Comparison of ENCODE assay signal across 13 mouse cellular contexts in genomic region chr12:108393082-108393481, GRCm38 (mm10). TPM values are rescaled to one million over a fixed set of nuclear protein-coding genes. Genes with fewer than 3 reads are reported as not detected.
A peak's percentile ranks its signal among the peaks of the same experiment; 100 is the strongest.
DNase-seq lines count a peak whose midpoint lies in the region; ATAC-seq and TF ChIP-seq lines count a peak whose summit lies in the region.
"Had no signal": no experiment of that assay in that cellular context is flagged by ENCODE, and none has a peak within 500 bp of the region (broad histone marks: within the 10 kb centered on the region; RNA-seq: fewer than 3 reads in every experiment).

No protein-coding gene starts in this region.

- H3K36me3 ChIP-seq in heart, embryonic 10.5 days: no peaks in the 10 kb centered on the region
- no peaks in the 10 kb centered on the region for H3K36me3 ChIP-seq in intestine, embryonic 15.5 days
- H3K36me3 ChIP-seq: embryonic facial prominence, embryonic 13.5 days; limb, embryonic 15.5 days had no signal

- no peaks in the 10 kb centered on the region for H3K9me3 ChIP-seq in heart, embryonic 10.5 days
- H3K9me3 ChIP-seq in intestine, embryonic 15.5 days: no peaks in the 10 kb centered on the region
- H3K9me3 ChIP-seq: embryonic facial prominence, embryonic 13.5 days; limb, embryonic 15.5 days had no signal

- TF ChIP-seq CTCF in layer of hippocampus, adult 2 months (conservative IDR thresholded peaks at IDR 0.05): no peak

- peak; percentile 42 for ATAC-seq in intestine, embryonic 15.5 days
- ATAC-seq: forebrain, embryonic 14.5 days had no signal

- peak overlapping the region; percentile 62; the same call in 1 of the 2 replicates for H3K27ac ChIP-seq in heart, embryonic 10.5 days
- peak overlapping the region; percentile 70 for H3K27ac ChIP-seq in layer of hippocampus, adult 2 months
- H3K27ac ChIP-seq in intestine, embryonic 15.5 days: 0 out of 2 replicates have a peak overlapping the region, but pooled peaks have one; percentile 1
- H3K27ac ChIP-seq: embryonic facial prominence, embryonic 13.5 days; limb, embryonic 15.5 days had no signal

- no peak overlapping the region for H3K9ac ChIP-seq in intestine, embryonic 15.5 days
- H3K9ac ChIP-seq: embryonic facial prominence, embryonic 13.5 days; limb, embryonic 15.5 days had no signal

- no peak for DNase-seq in heart, embryonic 10.5 days (ENCODE audit: low spot score)
- no peak for DNase-seq in heart, adult 8-10 months (ENCODE audit: low spot score)
- no peak for DNase-seq in layer of hippocampus, adult 2 months (ENCODE audit: low spot score in 2 of 2)
- no peak for DNase-seq in layer of hippocampus, adult 18-20 months (ENCODE audit: low spot score in 2 of 2)
- peak; percentile 40 for DNase-seq in brain, adult 2 months (ENCODE audit: low read depth, low spot score)
- no peak for DNase-seq in gastrocnemius, postnatal 14 days
- DNase-seq in right cerebral cortex, postnatal 10 days (ENCODE audit: low spot score in 2 of 2): no peak
- DNase-seq: right cerebral cortex, postnatal 25 days had no signal

- no peak overlapping the region for H3K4me3 ChIP-seq in heart, embryonic 10.5 days
- H3K4me3 ChIP-seq in layer of hippocampus, adult 2 months: no peak overlapping the region
- no peak overlapping the region for H3K4me3 ChIP-seq in intestine, embryonic 15.5 days (replicated peaks)
- H3K4me3 ChIP-seq: embryonic facial prominence, embryonic 13.5 days; limb, embryonic 15.5 days had no signal

- H3K4me1 ChIP-seq in heart, embryonic 10.5 days: peaks cover 18% of the 10 kb centered on the region
- peaks cover 17% of the 10 kb centered on the region for H3K4me1 ChIP-seq in intestine, embryonic 15.5 days (replicated peaks)

- H3K27me3 ChIP-seq in heart, embryonic 10.5 days (ENCODE audit: insufficient read depth, poor library complexity, severe bottlenecking): no peaks in the 10 kb centered on the region; the same call in 1 of the 2 replicates
- no peaks in the 10 kb centered on the region for H3K27me3 ChIP-seq in intestine, embryonic 15.5 days (replicated peaks)
- H3K27me3 ChIP-seq: embryonic facial prominence, embryonic 13.5 days; limb, embryonic 15.5 days had no signal

- intact Hi-C loops in gastrocnemius, postnatal 14 days (cut with DNase I; ENCODE audit: low total_unique reads): no loop called here

- H3K4me2 ChIP-seq in intestine, embryonic 15.5 days (replicated peaks): no peak overlapping the region
- H3K4me2 ChIP-seq: embryonic facial prominence, embryonic 13.5 days; limb, embryonic 15.5 days had no signal

- WGBS in heart, embryonic 10.5 days: 78% methylated on average over 4 of the region's 4 CpGs
- WGBS in intestine, embryonic 15.5 days: 77% methylated on average over 4 of the region's 4 CpGs

RNA-seq across cellular contexts. Expression of gene Eml1, which starts 22.3 kb away (rescaled TPM):
- 47.0 and 50.4 TPM in 2 replicates for polyA plus RNA-seq in heart, embryonic 10.5 days (2016; fragmentation: Nextera tagmentation; extraction: Ambion mirVana)
- 10 to 100 TPM; 65.1 to 92.0 (median 80.7) TPM for total RNA-seq in heart, adult 8-10 months (2022)
- total RNA-seq in layer of hippocampus, adult 2 months (2021): 10 to 100 TPM; 46.6 to 47.4 TPM
- total RNA-seq in layer of hippocampus, adult 18-20 months (2021): 10 to 100 TPM; 46.1 to 50.2 TPM
- polyA plus RNA-seq in intestine, embryonic 15.5 days (2015; fragmentation: Nextera tagmentation; extraction: Ambion mirVana): 63.7 and 67.0 TPM in 2 replicates
- 100 to 1,000 TPM; 114 to 127 TPM for total RNA-seq in gastrocnemius, postnatal 14 days (2021)

RNA-seq across cellular contexts. Expression of gene Cyp46a1, which starts 58.9 kb away (rescaled TPM):
- 4.4 and 5.9 TPM in 2 replicates for polyA plus RNA-seq in heart, embryonic 10.5 days (2016; fragmentation: Nextera tagmentation; extraction: Ambion mirVana)
- under 1 TPM; 0.33 to 1.00 (median 0.66) TPM for total RNA-seq in heart, adult 8-10 months (2022)
- 100 to 1,000 TPM; 169 TPM for total RNA-seq in layer of hippocampus, adult 2 months (2021)
- total RNA-seq in layer of hippocampus, adult 18-20 months (2021): 100 to 1,000 TPM; 159 to 175 TPM
- 5.3 and 5.4 TPM in 2 replicates for polyA plus RNA-seq in intestine, embryonic 15.5 days (2015; fragmentation: Nextera tagmentation; extraction: Ambion mirVana)
- total RNA-seq in gastrocnemius, postnatal 14 days (2021): under 1 TPM; 0.35 to 0.62 TPM
- total RNA-seq: neutrophil, adult 5-6 weeks had no signal

Comparison
In these comparisons a context has a peak if more than half of its experiments do, and no peak if none do; other contexts are left out.
1. H3K27ac ChIP-seq: peak in every context shown above with its lines; median percentile 70 in layer of hippocampus, adult 2 months; 62 in heart, embryonic 10.5 days; 1 in intestine, embryonic 15.5 days.
2. RNA of gene Cyp46a1, which starts 58.9 kb away (total RNA-seq): 159 to 175 TPM in layer of hippocampus, adult 18-20 months and 169 TPM in layer of hippocampus, adult 2 months; 0.33 to 1.00 TPM in heart, adult 8-10 months and 0.35 to 0.62 TPM in gastrocnemius, postnatal 14 days; every median in the first group is over 10 times any median in the second.